Mouse (Mus musculus): Measurements from ENCODE around the gene Upk3a. TPM values are rescaled to one million over a fixed set of nuclear protein-coding genes. Genes with fewer than 3 reads are reported as not detected.

Gene Upk3a
- under 1 TPM in 1 of 2 experiments, not detected in 1; 0.48 TPM for total RNA-seq (2021)

GRCm38 (mm10) chr15:85016951-85017664 is at the start of gene Upk3a:
Gene Upk3a (plus strand): TSS chr15:85017141.
- DNase-seq: no peak
- intact Hi-C loops (cut with DNase I): no loop called here

GRCm38 (mm10) chr15:84968534-84968933 is 48.4 kb upstream of the Upk3a start:
- DNase-seq: no peak
- intact Hi-C loops (cut with DNase I): no loop called here

- DNase-seq: no peak
- intact Hi-C loops (cut with DNase I): no loop called here
Measured at GRCm38 (mm10) chr15:84972860-84973543, 43.9 kb upstream of the Upk3a start.

GRCm38 (mm10) chr15:84973544-84973871 is 43.4 kb upstream of the Upk3a start:
- DNase-seq: no peak
- intact Hi-C loops (cut with DNase I): no loop called here

GRCm38 (mm10) chr15:84975729-84976128 is 41.2 kb upstream of the Upk3a start:
- intact Hi-C loops (cut with DNase I): no loop called here
- no peak for DNase-seq

GRCm38 (mm10) chr15:84981609-84982313 is 35.2 kb upstream of the Upk3a start:
- DNase-seq: no peak
- intact Hi-C loops (cut with DNase I): no loop called here

GRCm38 (mm10) chr15:84982888-84983287 is 34.1 kb upstream of the Upk3a start:
- intact Hi-C loops (cut with DNase I): no loop called here
- DNase-seq: no peak

- intact Hi-C loops (cut with DNase I): no loop called here
- no peak for DNase-seq
Measured at GRCm38 (mm10) chr15:84983721-84984120, 33.2 kb upstream of the Upk3a start.

- intact Hi-C loops (cut with DNase I): no loop called here
- no peak for DNase-seq
Measured at GRCm38 (mm10) chr15:84985516-84986160, 31.3 kb upstream of the Upk3a start.

- intact Hi-C loops (cut with DNase I): no loop called here
- no peak for DNase-seq
Measured at GRCm38 (mm10) chr15:84986171-84987019, 30.5 kb upstream of the Upk3a start.

GRCm38 (mm10) chr15:84987020-84987815 is 29.7 kb upstream of the Upk3a start:
- peak; percentile 50 for DNase-seq
- intact Hi-C loops (cut with DNase I): no loop called here

- DNase-seq: peak; percentile 93
- intact Hi-C loops (cut with DNase I): no loop called here
Measured at GRCm38 (mm10) chr15:84987874-84988825, 28.8 kb upstream of the Upk3a start, which contains the start of gene 5031439G07Rik. Gene 5031439G07Rik (minus strand): TSS chr15:84988551.

GRCm38 (mm10) chr15:84989098-84989497 is 27.8 kb upstream of the Upk3a start:
- no peak for DNase-seq
- intact Hi-C loops (cut with DNase I): no loop called here

- intact Hi-C loops (cut with DNase I): no loop called here
- no peak for DNase-seq
Measured at GRCm38 (mm10) chr15:84989771-84990170, 27.2 kb upstream of the Upk3a start.

- intact Hi-C loops (cut with DNase I): no loop called here
Measured at GRCm38 (mm10) chr15:84994498-84994897, 22.4 kb upstream of the Upk3a start.

GRCm38 (mm10) chr15:84995041-84995440 is 21.9 kb upstream of the Upk3a start:
- DNase-seq: no peak
- intact Hi-C loops (cut with DNase I): no loop called here

More at GRCm38 (mm10) chr15:84994498-84994897, 22.4 kb upstream of the Upk3a start:
- no peak for DNase-seq

- intact Hi-C loops (cut with DNase I): no loop called here
- DNase-seq: peak; percentile 78
Measured at GRCm38 (mm10) chr15:84995967-84996366, 21.0 kb upstream of the Upk3a start.

- intact Hi-C loops (cut with DNase I): no loop called here
- no peak for DNase-seq
Measured at GRCm38 (mm10) chr15:84997768-84998454, 19.0 kb upstream of the Upk3a start.
